In genomic region chr7:120201771-120202170, GRCm38 (mm10) we compare ENCODE assay signal across 7 mouse cellular contexts. TPM values are rescaled to one million over a fixed set of nuclear protein-coding genes. Genes with fewer than 3 reads are reported as not detected.
DNase-seq lines count a peak whose midpoint lies in the region; ATAC-seq and TF ChIP-seq lines count a peak whose summit lies in the region.

Crym (minus strand) TSS chr7:120202111.

- TF ChIP-seq CTCF in lung, embryonic 14.5 days (IDR thresholded peaks at IDR 0.05; ENCODE audit: low read depth): no peak
- TF ChIP-seq CTCF in thymus, adult 2 months (IDR thresholded peaks at IDR 0.05; ENCODE audit: borderline replicate concordance, control insufficient read depth, extremely low read depth, insufficient read depth, low read length, poor library complexity): no peak

- no peaks in the 10 kb centered on the region for H3K9me3 ChIP-seq in lung, embryonic 14.5 days (ENCODE audit: low read depth, low read length)
- no peaks in the 10 kb centered on the region for H3K9me3 ChIP-seq in forebrain, embryonic 14.5 days (replicated peaks; ENCODE audit: control insufficient read depth, low read length)
- H3K9me3 ChIP-seq in midbrain, embryonic 15.5 days: no peaks in the 10 kb centered on the region

- no peak for TF ChIP-seq POLR2A in thymus, adult 2 months (IDR thresholded peaks at IDR 0.05; ENCODE audit: control insufficient read depth, extremely low read depth, insufficient read depth, low read length, poor library complexity)

- no peaks in the 10 kb centered on the region for H3K36me3 ChIP-seq in lung, embryonic 14.5 days (ENCODE audit: insufficient read depth)
- H3K36me3 ChIP-seq in forebrain, embryonic 14.5 days (ENCODE audit: control insufficient read depth, insufficient read depth, low read length): no peaks in the 10 kb centered on the region
- no peaks in the 10 kb centered on the region for H3K36me3 ChIP-seq in midbrain, embryonic 15.5 days (replicated peaks)
- no peaks in the 10 kb centered on the region for H3K36me3 ChIP-seq in thymus, adult 2 months (ENCODE audit: control insufficient read depth, insufficient read depth, low read length)

- DNase-seq in lung, embryonic 14.5 days: no peak
- DNase-seq in lung, postnatal 25 days (ENCODE audit: low spot score): no peak
- DNase-seq in forebrain, embryonic 14.5 days (ENCODE audit: low spot score): no peak
- DNase-seq in layer of hippocampus, postnatal 25 days (ENCODE audit: extremely low spot score in 1 of 2, low spot score in 1 of 2): peak; percentile 46 to 48
- DNase-seq in thymus, adult 2 months: no peak
- no peak for DNase-seq in adrenal gland, adult 18-20 months (ENCODE audit: low spot score in 2 of 2)

- WGBS in lung, embryonic 14.5 days: 3% methylated on average over 26 of the region's 26 CpGs
- WGBS in forebrain, embryonic 14.5 days: 3% methylated on average over 26 of the region's 26 CpGs
- WGBS in midbrain, embryonic 15.5 days: 5% methylated on average over 26 of the region's 26 CpGs
- WGBS in thymus, adult 2 months: 20% methylated on average over 26 of the region's 26 CpGs

- no peaks in the 10 kb centered on the region for H3K4me1 ChIP-seq in lung, embryonic 14.5 days (ENCODE audit: insufficient read depth)
- no peaks in the 10 kb centered on the region for H3K4me1 ChIP-seq in forebrain, embryonic 14.5 days (ENCODE audit: control insufficient read depth, insufficient read depth, low read length)
- peaks cover 12% of the 10 kb centered on the region for H3K4me1 ChIP-seq in midbrain, embryonic 15.5 days
- no peaks in the 10 kb centered on the region for H3K4me1 ChIP-seq in thymus, adult 2 months (replicated peaks; ENCODE audit: control insufficient read depth, insufficient read depth, low read length)

- peak within 1 kb of the TSS; percentile 8 for H3K4me3 ChIP-seq in lung, embryonic 14.5 days (ENCODE audit: low read depth, low read length)
- peak within 1 kb of the TSS; percentile 21 for H3K4me3 ChIP-seq in forebrain, embryonic 14.5 days (ENCODE audit: low read depth, low read length)
- peak within 1 kb of the TSS; percentile 35 for H3K4me3 ChIP-seq in midbrain, embryonic 15.5 days
- no peak within 1 kb of the TSS for H3K4me3 ChIP-seq in thymus, adult 2 months (ENCODE audit: control insufficient read depth, insufficient read depth, low read length)

- H3K4me2 ChIP-seq in lung, embryonic 14.5 days: peak within 1 kb of the TSS; percentile 53
- peak within 1 kb of the TSS; percentile 37 for H3K4me2 ChIP-seq in forebrain, embryonic 14.5 days (ENCODE audit: low read length)
- H3K4me2 ChIP-seq in midbrain, embryonic 15.5 days: peak within 1 kb of the TSS; percentile 56

- ATAC-seq in lung, embryonic 14.5 days (ENCODE audit: insufficient read depth): no peak
- ATAC-seq in forebrain, embryonic 14.5 days: 0 out of 2 replicates have a peak, but pooled peaks have one; percentile 35
- ATAC-seq in midbrain, embryonic 15.5 days (replicated peaks): 0 out of 2 replicates have a peak, but pooled peaks have one; percentile 19

- H3K27me3 ChIP-seq in lung, embryonic 14.5 days (ENCODE audit: insufficient read depth, low read length): peaks cover 24% of the 10 kb centered on the region
- H3K27me3 ChIP-seq in forebrain, embryonic 14.5 days (replicated peaks; ENCODE audit: control insufficient read depth, insufficient read depth, low read length): peaks cover 23% of the 10 kb centered on the region
- H3K27me3 ChIP-seq in midbrain, embryonic 15.5 days (replicated peaks): peaks cover 23% of the 10 kb centered on the region
- no peaks in the 10 kb centered on the region; the same call in 1 of the 2 replicates for H3K27me3 ChIP-seq in thymus, adult 2 months (ENCODE audit: control insufficient read depth, insufficient read depth, low read length)

- no peak within 1 kb of the TSS for H3K9ac ChIP-seq in lung, embryonic 14.5 days
- no peak within 1 kb of the TSS; the same call in 1 of the 2 replicates for H3K9ac ChIP-seq in forebrain, embryonic 14.5 days (ENCODE audit: low read length)
- H3K9ac ChIP-seq in midbrain, embryonic 15.5 days: no peak within 1 kb of the TSS

- no peak within 1 kb of the TSS for H3K27ac ChIP-seq in lung, embryonic 14.5 days (ENCODE audit: low read depth)
- no peak within 1 kb of the TSS for H3K27ac ChIP-seq in forebrain, embryonic 14.5 days (ENCODE audit: low read depth, low read length)
- H3K27ac ChIP-seq in midbrain, embryonic 15.5 days: no peak within 1 kb of the TSS
- no peak within 1 kb of the TSS for H3K27ac ChIP-seq in thymus, adult 2 months (ENCODE audit: control insufficient read depth, insufficient read depth, low read length)

RNA-seq across cellular contexts. Expression of gene Crym, which starts in this region (rescaled TPM):
- polyA plus RNA-seq in lung, embryonic 14.5 days (2014; fragmentation: Nextera tagmentation; extraction: Ambion mirVana): 3.4 and 4.4 TPM in 2 replicates
- polyA plus RNA-seq in forebrain, embryonic 14.5 days (2014; fragmentation: Nextera tagmentation; extraction: Ambion mirVana): 31.2 and 35.1 TPM in 2 replicates
- 100 to 1,000 TPM; 283 to 337 TPM for total RNA-seq in layer of hippocampus, postnatal 25 days (2021)
- 21.7 and 30.7 TPM in 2 replicates for polyA plus RNA-seq in midbrain, embryonic 15.5 days (2015; fragmentation: Nextera tagmentation; extraction: Ambion mirVana)
- polyA plus RNA-seq in thymus, adult 2 months (2012; rRNA removed): 0.88 and 1.2 TPM in 2 replicates
- 1 to 10 TPM; 1.2 to 3.6 TPM for total RNA-seq in adrenal gland, adult 18-20 months (2021)

Comparison
In these comparisons a context has a peak if more than half of its experiments do, and no peak if none do; other contexts are left out.
1. RNA of gene Crym (total RNA-seq): 283 to 337 TPM in layer of hippocampus, postnatal 25 days; 1.2 to 3.6 TPM in adrenal gland, adult 18-20 months; every median in the first group is over 10 times any median in the second.
2. DNase-seq: peak in layer of hippocampus, postnatal 25 days (2 of 2); none in lung, embryonic 14.5 days (single experiment), lung, postnatal 25 days (single experiment), forebrain, embryonic 14.5 days (single experiment), thymus, adult 2 months (single experiment) and adrenal gland, adult 18-20 months (0 of 2).
3. Peak in every context shown above with its lines, with median percentiles within 50 percentile points of each other: H3K4me2 ChIP-seq.